Mouse (Mus musculus) cerebellum, adult 11 months (tissue): Measurements from ENCODE around the gene Dhx32.
"Not testable (repeated sequence)": the region's sequence is repeated elsewhere in the genome, so short reads cannot be mapped to it uniquely, and the experiment has no call there.

ENCODE experiments used
- DNase-seq: peaks from one replicate; pipeline ENCODE4 v3.0.0; 2022

Gene Dhx32

GRCm38 (mm10) chr7:133724844-133725243, 57.7 kb downstream of the Dhx32 start:
- no peak for DNase-seq

GRCm38 (mm10) chr7:133720616-133721015, 61.9 kb downstream of the Dhx32 start:
- DNase-seq, result no peak

DNA sequence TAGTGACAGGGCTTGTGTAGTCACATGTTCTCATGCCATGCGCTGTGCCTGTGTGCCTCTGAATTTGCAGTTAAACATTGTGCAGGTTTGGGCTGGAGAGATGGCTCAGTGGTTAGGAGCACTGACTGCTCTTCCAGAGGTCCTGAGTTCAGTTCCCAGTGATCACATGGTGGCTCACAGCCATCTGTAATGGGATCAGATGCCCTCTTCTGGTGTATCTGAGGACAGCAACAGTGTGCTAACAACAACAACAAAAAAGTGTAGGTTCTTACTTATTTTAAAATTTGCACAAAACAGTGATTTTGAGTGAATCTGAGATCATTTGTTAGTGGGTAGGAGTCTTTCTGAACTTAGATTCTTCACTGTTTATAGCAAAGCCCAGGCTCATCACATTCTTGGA, 63.9 kb downstream of the Dhx32 start:
- DNase-seq, result no peak

- DNase-seq, result no peak
Measured at GRCm38 (mm10) chr7:133715387-133715786, 67.1 kb downstream of the Dhx32 start.

DNA sequence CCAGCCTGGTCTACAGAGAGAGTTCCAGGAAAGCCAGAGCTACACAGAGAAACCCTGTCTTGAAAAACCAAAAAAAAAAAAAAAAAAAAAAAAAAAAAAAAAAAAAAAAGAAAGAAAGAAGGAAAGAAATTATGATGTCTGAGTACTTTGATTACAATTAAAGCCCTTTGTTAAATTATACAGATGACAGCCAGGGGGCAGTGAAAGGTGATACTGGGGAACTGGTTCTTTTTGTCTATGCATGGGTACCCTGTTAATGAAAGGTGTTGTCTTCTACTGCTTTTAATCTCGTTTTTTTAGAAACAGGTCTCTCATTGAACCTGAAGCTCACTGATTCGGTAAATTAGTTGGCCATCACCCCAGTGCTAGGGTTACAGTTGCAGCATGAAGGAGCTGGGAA, 75.2 kb downstream of the Dhx32 start:
- no peak for DNase-seq

DNA sequence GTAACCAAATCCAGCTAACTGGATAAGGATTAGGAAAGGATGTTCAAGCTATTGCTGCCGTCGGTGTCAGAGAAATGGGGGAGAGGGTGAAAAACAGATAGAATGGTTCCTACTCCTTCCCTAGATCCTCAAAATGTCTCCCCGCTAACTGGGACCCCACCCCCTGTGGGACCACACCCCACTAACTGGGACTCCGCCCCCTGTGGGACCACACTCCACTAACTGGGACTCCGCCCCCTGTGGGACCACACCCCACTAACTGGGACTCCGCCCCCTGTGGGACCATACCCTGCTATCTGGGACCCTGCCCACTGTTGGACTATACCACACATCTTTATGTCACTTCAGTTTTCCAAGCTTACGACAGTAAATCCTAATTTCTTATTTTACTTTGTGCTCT, 78.6 kb downstream of the Dhx32 start:
- DNase-seq, result no peak

DNA sequence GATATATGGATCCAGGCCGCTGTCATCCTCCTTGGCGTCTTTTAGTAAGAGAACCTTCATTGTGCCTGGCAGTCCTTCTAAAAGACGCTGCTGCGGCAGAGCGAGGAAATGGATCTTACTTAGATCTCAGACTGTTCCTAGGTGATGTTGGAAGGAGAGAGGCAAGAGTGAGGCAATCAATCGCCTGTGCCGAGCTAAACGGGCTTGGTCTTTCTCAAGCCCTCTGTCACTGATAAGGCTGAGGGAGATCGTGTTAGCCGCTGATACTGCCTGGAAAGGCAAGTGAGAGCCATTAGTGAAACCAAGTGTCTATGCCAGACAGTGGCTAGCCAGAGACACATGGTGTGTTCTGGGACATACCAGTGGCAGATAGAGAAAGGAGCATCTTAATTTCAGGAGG, 80.2 kb downstream of the Dhx32 start:
- no peak for DNase-seq

- DNase-seq, result no peak
Measured at GRCm38 (mm10) chr7:133701366-133701765, 81.2 kb downstream of the Dhx32 start.

- DNase-seq, result no peak
Measured at GRCm38 (mm10) chr7:133699885-133700284, 82.6 kb downstream of the Dhx32 start.

DNA sequence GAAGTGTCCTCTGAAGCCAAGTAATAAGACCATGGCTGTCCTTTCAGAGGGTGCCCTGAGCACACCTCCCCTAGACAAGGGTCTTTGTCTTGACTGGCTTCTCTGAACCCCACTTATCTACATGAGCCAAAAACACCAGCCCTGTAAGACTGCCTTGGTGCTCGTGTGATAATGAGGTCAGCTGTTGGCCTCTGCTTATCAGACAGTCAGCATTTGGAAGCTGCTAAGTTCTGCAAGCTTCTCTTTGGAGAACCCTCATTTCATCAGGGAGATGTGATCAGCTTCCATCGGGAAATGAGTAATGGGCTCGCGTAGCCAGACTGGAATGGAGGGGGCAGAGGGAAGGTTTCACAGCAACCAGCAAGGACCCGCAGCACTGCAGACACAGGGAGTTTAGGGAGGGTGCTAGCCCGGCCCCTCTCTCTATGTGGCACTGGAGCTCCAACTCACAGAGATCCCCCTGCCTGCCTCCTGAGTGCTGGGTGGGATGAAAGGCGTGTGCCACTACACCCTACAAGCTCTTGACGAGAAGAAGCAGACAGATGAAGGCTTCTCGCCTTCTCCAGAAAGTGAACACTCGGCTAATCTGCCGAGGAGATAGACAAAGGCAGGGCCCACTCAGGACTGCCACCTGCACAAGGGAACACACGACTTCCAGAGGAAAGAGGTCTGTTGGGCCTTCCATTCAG, 84.4 kb downstream of the Dhx32 start:
- DNase-seq, result no peak

GRCm38 (mm10) chr7:133685644-133686043, 96.9 kb downstream of the Dhx32 start:
- not testable (repeated sequence) for DNase-seq

DNA sequence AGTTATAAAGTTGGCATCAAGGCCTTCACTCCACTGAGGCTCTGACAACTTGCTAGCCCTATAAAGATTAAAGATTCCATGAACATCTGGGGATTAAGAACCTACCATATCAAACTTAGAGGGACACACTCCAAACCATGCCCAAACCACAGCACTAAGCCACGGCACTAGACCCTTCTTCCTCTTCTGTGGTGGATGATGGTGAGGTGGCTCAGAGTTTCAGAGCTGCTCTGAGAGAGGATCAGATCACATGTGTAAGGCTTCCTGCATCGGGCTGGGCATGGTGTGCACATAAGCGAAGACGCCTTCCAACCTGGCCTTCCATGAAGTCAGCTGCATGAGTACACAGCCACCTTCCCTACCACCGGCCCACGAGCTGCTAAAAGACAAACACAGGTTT, 97.8 kb downstream of the Dhx32 start:
- no peak for DNase-seq

GRCm38 (mm10) chr7:133684110-133684509, 98.4 kb downstream of the Dhx32 start:
- DNase-seq, result no peak

DNA sequence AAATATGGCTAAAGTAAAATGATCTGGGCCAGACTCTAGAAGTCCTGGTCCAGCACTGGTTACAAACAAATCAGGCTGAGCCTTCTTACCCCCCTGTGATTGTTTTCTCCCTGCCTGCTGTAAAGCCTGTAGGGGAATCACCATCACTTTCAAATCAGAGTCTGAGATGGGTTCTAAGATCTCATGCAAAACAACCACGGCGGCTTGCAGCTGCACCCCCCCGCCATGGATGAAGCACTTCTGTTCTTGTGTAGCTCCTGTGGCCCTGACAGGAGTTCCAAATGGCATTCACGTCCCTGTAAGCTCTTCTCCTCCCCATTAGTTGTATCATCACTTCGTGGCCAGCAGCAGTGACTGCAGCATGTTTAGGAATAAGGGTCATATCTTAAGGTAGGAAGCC, 98.9 kb downstream of the Dhx32 start:
- DNase-seq, result no peak

DNA sequence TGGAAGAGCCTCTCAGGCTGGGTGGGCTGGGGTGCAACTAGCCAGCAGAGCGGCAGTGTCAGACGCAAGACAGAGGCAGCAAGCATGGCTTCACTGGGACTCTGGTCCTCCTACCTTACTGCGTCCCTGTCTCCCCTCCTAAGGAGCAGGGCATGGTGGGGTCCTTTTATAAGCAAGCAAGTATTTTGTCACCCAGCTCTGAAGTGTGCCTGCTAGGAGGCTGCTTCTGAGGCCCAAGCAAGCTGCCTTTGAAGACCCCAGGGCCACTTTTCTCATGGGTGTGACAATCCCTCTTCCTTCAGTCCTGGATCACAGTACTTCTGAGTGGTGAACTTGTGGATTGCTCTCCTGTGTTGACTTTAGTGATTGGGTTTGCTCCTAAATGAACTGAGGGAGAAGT, 102.6 kb downstream of the Dhx32 start, which contains the start of gene Mmp21:
Gene Mmp21 (minus strand): TSS at position 101 of the 400 bp plus-strand sequence.
- no peak for DNase-seq

GRCm38 (mm10) chr7:133679439-133679838, 103.1 kb downstream of the Dhx32 start:
- peak; percentile 25 for DNase-seq

DNA sequence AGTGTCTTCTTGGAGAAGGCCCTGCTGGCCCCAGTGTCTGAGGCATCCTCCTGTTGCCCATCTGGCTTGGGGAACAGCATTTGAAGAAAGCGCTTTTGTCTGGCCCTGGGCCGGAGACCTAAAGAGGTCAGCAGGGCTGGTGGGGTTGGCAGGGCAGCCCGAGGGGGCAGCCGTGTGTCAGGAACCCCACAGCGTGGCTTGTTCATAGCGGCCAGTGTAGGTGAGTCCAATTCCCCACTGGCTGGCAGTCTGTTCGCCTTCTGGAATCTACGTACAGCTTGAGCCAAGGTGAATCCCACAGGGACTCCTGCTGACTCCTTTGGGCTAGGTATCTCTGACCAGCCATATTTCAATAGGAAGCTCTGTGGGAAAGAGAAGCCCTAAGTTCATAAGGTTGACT, 103.8 kb downstream of the Dhx32 start:
- DNase-seq, result peak; percentile 70

- no peak for DNase-seq
Measured at GRCm38 (mm10) chr7:133676002-133676401, 106.5 kb downstream of the Dhx32 start.
